In genomic region chr15:101260874-101261622, GRCm38 (mm10) we compare ENCODE assay signal across 8 mouse cellular contexts. TPM values are rescaled to one million over a fixed set of nuclear protein-coding genes. Genes with fewer than 3 reads are reported as not detected.
DNase-seq lines count a peak whose midpoint lies in the region; ATAC-seq and TF ChIP-seq lines count a peak whose summit lies in the region.

No protein-coding gene starts in this region.

- H3K4me1 ChIP-seq in lung, embryonic 14.5 days (ENCODE audit: insufficient read depth) = peaks cover 25% of the 10 kb centered on the region
- H3K4me1 ChIP-seq in lung, adult 2 months (ENCODE audit: control insufficient read depth, insufficient read depth, low read length) = peaks cover 21% of the 10 kb centered on the region
- peaks cover 36% of the 10 kb centered on the region for H3K4me1 ChIP-seq in embryonic facial prominence, embryonic 13.5 days

- no peaks in the 10 kb centered on the region for H3K9me3 ChIP-seq in lung, embryonic 14.5 days (ENCODE audit: low read depth, low read length)
- no peaks in the 10 kb centered on the region for H3K9me3 ChIP-seq in embryonic facial prominence, embryonic 13.5 days

- peak overlapping the region; percentile 92 for H3K27ac ChIP-seq in lung, embryonic 14.5 days (ENCODE audit: low read depth)
- peak overlapping the region; percentile 91 for H3K27ac ChIP-seq in embryonic facial prominence, embryonic 13.5 days

- intact Hi-C loops in heart, postnatal 36 days (cut with DNase I) = loop anchor here (1.0 kb wide), 1 partner anchor 20 kb away; no protein-coding TSS in a partner anchor

- H3K4me3 ChIP-seq in lung, embryonic 14.5 days (ENCODE audit: low read depth, low read length) = no peak overlapping the region
- no peak overlapping the region for H3K4me3 ChIP-seq in lung, adult 2 months (replicated peaks; ENCODE audit: extremely low read depth, low read depth, low read length)
- no peak overlapping the region for H3K4me3 ChIP-seq in embryonic facial prominence, embryonic 13.5 days

- peak; percentile 42; the same call in 1 of the 2 replicates for ATAC-seq in lung, embryonic 14.5 days (ENCODE audit: insufficient read depth)
- no peak for ATAC-seq in embryonic facial prominence, embryonic 13.5 days (ENCODE audit: insufficient number of reproducible peaks, insufficient read depth, low FRiP score, low TSS enrichment, low read depth)
- ATAC-seq in megakaryocyte progenitor cell, adult 5-6 weeks (replicated peaks; ENCODE audit: poor library complexity) = peak; percentile 19

- H3K4me2 ChIP-seq in lung, embryonic 14.5 days = peak overlapping the region; percentile 23; the same call in 1 of the 2 replicates
- peak overlapping the region; percentile 31 for H3K4me2 ChIP-seq in embryonic facial prominence, embryonic 13.5 days

- WGBS in lung, embryonic 14.5 days = 47% methylated on average over 13 of the region's 13 CpGs
- 21% methylated on average over 13 of the region's 13 CpGs for WGBS in lung, adult 2 months
- WGBS in embryonic facial prominence, embryonic 13.5 days = 31% methylated on average over 13 of the region's 13 CpGs

- no peak for TF ChIP-seq POLR2A in lung, adult 2 months (IDR thresholded peaks at IDR 0.05; ENCODE audit: borderline replicate concordance, extremely low read depth, low read depth, low read length)

- no peak for TF ChIP-seq CTCF in lung, embryonic 14.5 days (IDR thresholded peaks at IDR 0.05; ENCODE audit: low read depth)
- no peak for TF ChIP-seq CTCF in lung, adult 2 months (IDR thresholded peaks at IDR 0.05; ENCODE audit: insufficient read depth, low read length)

- H3K27me3 ChIP-seq in lung, embryonic 14.5 days (ENCODE audit: insufficient read depth, low read length) = no peaks in the 10 kb centered on the region
- no peaks in the 10 kb centered on the region for H3K27me3 ChIP-seq in embryonic facial prominence, embryonic 13.5 days

- peak; percentile 55 for DNase-seq in lung, embryonic 14.5 days
- DNase-seq in lung, adult 2 months = no peak
- DNase-seq in heart, postnatal 36 days = peak; percentile 58 to 60
- no peak for DNase-seq in cerebellum, adult 11 months
- DNase-seq in yolk sac, embryonic 10.5 days (ENCODE audit: low spot score) = no peak
- no peak for DNase-seq in cerebellum, postnatal 36 days

- peak overlapping the region; percentile 29 for H3K9ac ChIP-seq in lung, embryonic 14.5 days
- peak overlapping the region; percentile 52; the same call in 1 of the 2 replicates for H3K9ac ChIP-seq in embryonic facial prominence, embryonic 13.5 days

- no peaks in the 10 kb centered on the region for H3K36me3 ChIP-seq in lung, embryonic 14.5 days (ENCODE audit: insufficient read depth)
- H3K36me3 ChIP-seq in embryonic facial prominence, embryonic 13.5 days = no peaks in the 10 kb centered on the region

RNA-seq across cellular contexts. Expression of gene Nr4a1, which starts 7.0 kb away (rescaled TPM):
- 8.8 TPM in 2 replicates for polyA plus RNA-seq in lung, embryonic 14.5 days (2014; fragmentation: Nextera tagmentation; extraction: Ambion mirVana)
- polyA plus RNA-seq in lung, adult 2 months (2012; rRNA removed) = 40.0 and 43.4 TPM in 2 replicates
- 9.1 and 9.5 TPM in 2 replicates for polyA plus RNA-seq in embryonic facial prominence, embryonic 13.5 days (2015; fragmentation: Nextera tagmentation; extraction: Ambion mirVana)
- total RNA-seq in heart, postnatal 36 days (2021) = 10 to 100 TPM in 1 of 2 experiments, 1 to 10 TPM in 1; 5.2 to 98.5 TPM
- total RNA-seq in megakaryocyte progenitor cell, adult 5-6 weeks (2015) = 6.5 and 11.3 TPM in 2 replicates
- 7.1 and 7.9 TPM in 2 replicates for total RNA-seq in megakaryocyte progenitor cell, adult 5-6 weeks (2017)

RNA-seq across cellular contexts. Expression of gene Atg101, which starts 23.0 kb away (rescaled TPM):
- polyA plus RNA-seq in lung, embryonic 14.5 days (2014; fragmentation: Nextera tagmentation; extraction: Ambion mirVana) = 59.1 and 64.7 TPM in 2 replicates
- polyA plus RNA-seq in lung, adult 2 months (2012; rRNA removed) = 36.1 and 38.6 TPM in 2 replicates
- 65.9 and 68.4 TPM in 2 replicates for polyA plus RNA-seq in embryonic facial prominence, embryonic 13.5 days (2015; fragmentation: Nextera tagmentation; extraction: Ambion mirVana)
- 10 to 100 TPM; 23.7 to 23.9 TPM for total RNA-seq in heart, postnatal 36 days (2021)
- 7.9 and 13.1 TPM in 2 replicates for total RNA-seq in megakaryocyte progenitor cell, adult 5-6 weeks (2015)
- total RNA-seq in megakaryocyte progenitor cell, adult 5-6 weeks (2017) = 58.6 and 63.5 TPM in 2 replicates

RNA-seq across cellular contexts. Expression of gene 6030408B16Rik, which starts 32.0 kb away (rescaled TPM):
- 41.0 and 41.4 TPM in 2 replicates for polyA plus RNA-seq in lung, embryonic 14.5 days (2014; fragmentation: Nextera tagmentation; extraction: Ambion mirVana)
- 35.1 and 39.4 TPM in 2 replicates for polyA plus RNA-seq in lung, adult 2 months (2012; rRNA removed)
- polyA plus RNA-seq in embryonic facial prominence, embryonic 13.5 days (2015; fragmentation: Nextera tagmentation; extraction: Ambion mirVana) = 0.56 and 0.60 TPM in 2 replicates
- 1 to 10 TPM in 1 of 2 experiments, under 1 TPM in 1; 0.94 to 1.4 TPM for total RNA-seq in heart, postnatal 36 days (2021)
- not detected in 2 replicates for total RNA-seq in megakaryocyte progenitor cell, adult 5-6 weeks (2015)
- not detected in 2 replicates for total RNA-seq in megakaryocyte progenitor cell, adult 5-6 weeks (2017)

RNA-seq across cellular contexts. Expression of gene Grasp, which starts 37.1 kb away (rescaled TPM):
- 7.8 and 10.4 TPM in 2 replicates for polyA plus RNA-seq in lung, embryonic 14.5 days (2014; fragmentation: Nextera tagmentation; extraction: Ambion mirVana)
- 36.6 and 58.8 TPM in 2 replicates for polyA plus RNA-seq in lung, adult 2 months (2012; rRNA removed)
- 7.4 and 8.0 TPM in 2 replicates for polyA plus RNA-seq in embryonic facial prominence, embryonic 13.5 days (2015; fragmentation: Nextera tagmentation; extraction: Ambion mirVana)
- 10 to 100 TPM; 10.7 to 12.0 TPM for total RNA-seq in heart, postnatal 36 days (2021)
- total RNA-seq in megakaryocyte progenitor cell, adult 5-6 weeks (2015) = 0.98 and 1.1 TPM in 2 replicates
- total RNA-seq in megakaryocyte progenitor cell, adult 5-6 weeks (2017) = 1.00 and 1.1 TPM in 2 replicates

Comparison
In these comparisons a context has a peak if more than half of its experiments do, and no peak if none do; other contexts are left out.
1. DNase-seq: peak in lung, embryonic 14.5 days (single experiment) and heart, postnatal 36 days (2 of 2); none in lung, adult 2 months (single experiment), cerebellum, adult 11 months (single experiment), yolk sac, embryonic 10.5 days (single experiment) and cerebellum, postnatal 36 days (0 of 2).
2. RNA of gene 6030408B16Rik, which starts 32.0 kb away (polyA plus RNA-seq): 41.0 to 41.4 TPM in lung, embryonic 14.5 days and 35.1 to 39.4 TPM in lung, adult 2 months; 0.56 to 0.60 TPM in embryonic facial prominence, embryonic 13.5 days; every median in the first group is over 10 times any median in the second.